Mouse (Mus musculus): ENCODE results near the gene Sp2.

Gene Sp2

DNA sequence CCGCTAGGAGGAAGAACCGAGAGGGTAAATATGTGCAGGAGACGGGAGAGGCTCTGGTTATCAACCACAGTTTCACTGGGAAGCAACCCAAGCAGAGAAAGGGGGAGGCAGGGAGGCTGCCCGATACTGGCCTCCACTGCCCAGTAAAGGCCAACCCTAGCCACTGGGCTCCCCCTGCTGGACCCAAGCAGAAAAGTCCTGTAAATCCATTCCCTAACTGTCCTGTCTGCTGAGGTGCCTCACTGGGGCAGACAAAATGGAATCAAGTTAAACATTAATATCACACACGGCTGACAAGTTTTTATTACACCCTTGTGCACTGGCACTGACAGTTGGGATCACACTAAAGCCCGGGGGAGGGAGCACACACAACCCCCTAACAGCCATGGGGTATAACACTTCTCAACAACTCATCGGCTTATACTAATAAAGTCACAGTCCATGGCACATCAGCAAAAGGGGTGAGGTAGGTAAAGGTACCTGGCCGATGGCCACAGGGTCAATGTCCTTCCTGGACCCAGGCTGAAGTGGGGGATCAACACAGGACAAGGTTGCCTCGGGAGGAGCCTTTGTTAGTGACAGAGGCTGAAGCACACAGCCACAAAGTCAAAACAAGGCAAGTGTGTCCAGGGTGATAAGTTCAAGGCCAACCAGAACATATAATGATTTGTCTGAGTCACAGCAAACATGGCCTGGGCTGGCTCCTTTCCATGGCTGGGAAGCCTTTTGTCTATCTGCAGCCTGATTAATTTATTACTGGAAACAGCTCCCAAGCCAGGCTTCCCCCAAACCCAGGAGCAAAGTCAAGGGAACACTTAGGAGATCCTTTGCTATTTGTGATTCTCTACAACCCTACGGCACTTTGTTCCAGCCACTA, 45.0 kb downstream of the Sp2 start:
- no peak for DNase-seq

DNA sequence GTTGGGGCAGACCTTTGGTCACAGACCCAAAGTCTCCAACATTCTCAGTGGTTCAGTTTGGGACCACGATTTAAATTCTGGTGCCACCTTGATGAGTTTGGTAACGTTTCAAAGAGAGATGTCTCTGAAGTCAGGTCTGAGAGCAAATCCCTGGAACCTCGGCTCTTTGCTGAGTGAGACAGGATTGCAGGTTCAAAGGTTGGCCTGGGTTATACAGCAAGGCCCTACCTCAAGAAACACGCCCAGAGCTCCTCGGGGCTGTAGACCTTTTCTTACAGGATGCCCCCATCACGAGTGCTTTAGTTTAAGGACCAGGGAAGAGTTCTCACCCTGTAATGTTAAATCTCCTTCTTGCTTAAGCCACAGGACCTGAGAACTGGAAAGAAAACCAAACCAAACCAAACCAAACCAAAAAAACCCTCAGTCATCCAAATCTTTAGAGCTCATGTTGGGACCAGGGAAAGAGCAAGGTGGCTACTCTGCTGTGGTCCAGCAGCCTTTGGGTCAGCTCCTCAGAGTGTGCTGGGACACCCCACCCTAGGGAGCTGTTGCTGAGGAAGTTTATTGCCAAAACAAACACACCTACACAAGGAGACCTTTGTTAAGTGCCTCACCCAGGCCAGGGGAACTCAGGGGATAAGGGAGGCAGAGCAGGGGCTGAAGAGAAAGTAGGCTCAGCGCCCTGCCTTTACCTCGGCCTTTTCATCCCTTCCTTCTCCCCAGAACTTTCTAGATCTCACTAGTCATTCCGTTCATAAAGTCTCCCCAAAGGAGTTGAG, 46.7 kb downstream of the Sp2 start:
- no peak for DNase-seq

DNA sequence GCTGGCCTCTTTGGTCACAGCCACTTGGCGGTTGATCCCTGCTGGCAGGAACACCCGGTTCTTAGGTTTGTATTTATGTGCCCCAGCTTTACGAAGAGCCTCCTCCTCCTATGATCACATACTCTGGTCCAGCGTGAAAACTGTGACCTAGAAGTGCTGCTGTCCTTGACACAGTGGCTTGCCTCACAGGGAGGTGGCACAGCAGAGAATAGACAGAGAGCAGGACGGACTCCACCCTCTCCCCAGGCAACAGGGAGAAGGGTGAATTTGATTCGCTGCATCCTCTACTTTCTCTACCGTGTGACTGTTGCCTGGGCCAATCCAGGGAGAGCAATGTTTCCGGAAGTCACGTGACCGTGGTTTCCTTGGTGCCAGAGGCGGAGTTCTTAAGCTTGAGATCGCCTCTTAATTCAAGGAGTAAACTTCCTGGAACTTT, 47.8 kb downstream of the Sp2 start:
- peak; percentile 48 for DNase-seq

DNA sequence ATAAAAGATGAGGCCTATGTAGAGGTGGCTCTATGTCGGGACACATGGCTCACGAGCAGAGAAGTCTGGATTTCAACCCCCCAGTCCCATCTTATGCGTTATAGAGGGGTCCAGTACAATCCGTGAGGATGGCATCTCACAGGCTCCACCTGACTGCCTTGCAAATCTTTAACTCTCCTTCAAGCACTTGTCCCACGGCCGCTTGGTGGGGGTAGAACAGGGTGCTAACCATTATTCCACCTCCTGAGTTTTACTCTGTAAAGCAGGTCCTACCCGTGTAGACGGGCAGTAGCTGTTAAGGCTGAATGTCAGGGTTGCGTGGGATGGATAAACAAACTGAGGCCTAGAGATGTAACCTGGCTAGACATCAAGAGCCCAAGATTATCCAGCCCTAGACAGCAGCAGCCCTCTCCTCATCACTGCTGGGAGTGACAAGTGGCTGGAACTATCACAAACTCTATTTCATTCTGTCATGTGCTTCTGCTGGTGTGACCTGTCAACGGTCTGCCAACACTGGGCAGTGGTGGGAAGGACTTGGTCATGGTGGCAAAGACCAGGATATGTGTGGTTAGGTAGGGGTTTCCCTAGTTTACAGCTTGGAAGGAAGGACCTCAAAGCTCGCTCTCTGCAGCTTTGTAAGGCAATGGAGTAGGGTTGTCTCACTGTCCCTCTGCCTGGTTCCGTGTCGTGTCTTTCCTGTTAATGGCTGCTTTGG, 49.0 kb downstream of the Sp2 start:
- no peak for DNase-seq

DNA sequence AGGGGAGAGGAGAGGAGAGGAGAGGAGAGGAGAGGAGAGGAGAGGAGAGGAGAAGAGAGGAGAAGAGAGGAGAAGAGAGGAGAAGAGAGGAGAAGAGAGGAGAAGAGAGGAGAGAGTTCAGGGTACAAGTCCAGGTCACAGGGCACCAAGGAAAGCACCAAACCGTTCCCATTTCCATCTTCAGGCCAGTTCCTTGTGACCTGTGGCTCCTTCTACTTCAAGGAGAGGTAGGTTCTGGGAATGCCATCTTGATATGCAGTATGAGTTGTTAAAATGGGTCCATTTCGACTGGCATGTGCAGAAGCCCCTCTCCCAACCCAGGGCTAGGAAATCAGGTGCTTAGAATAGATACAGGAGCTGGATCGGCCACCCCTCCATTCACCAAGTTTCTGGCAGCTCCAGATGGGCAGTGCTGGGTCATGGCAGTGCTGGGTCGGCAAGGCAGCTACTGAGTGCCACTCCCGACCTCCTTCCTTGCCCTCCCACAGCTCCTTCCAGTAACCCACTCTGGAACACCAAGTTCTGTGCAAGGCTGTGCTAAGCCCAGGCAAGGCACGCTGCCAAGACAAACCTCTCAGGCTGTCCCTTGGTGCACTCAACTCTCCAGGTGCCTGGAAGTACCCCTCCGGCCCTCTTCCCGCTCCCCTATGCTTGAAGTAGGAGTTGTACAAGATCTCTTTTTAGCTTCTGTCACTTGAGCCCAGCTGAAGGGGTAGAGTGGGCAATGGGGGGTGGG, 51.3 kb downstream of the Sp2 start:
- no peak for DNase-seq

DNA sequence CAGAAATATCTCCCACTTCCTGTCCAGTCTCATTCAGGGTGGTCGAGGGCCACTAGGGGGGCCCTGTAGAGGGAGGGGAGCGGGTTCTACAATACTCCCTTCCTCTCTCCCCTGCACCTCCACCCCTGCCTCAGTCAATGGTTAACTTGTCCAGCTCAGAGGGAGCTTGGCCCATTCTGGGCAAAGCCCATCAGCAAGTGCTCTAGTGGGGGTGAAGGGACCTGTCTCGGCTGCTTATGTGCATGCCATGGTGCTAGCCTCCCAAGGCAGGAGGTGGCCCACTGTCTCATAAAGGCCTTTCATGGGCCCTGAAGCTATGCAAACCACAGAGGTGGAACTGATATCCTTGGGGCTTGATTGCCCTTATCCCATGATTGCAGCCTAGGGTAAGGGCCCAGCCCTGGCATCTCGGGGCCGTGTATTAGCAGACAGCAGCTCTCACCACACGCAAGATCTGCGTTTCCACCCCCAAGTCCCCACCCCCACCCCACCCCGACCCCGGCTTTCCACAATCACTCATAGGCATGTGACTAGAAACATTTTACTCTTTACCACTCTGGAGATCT, 52.9 kb downstream of the Sp2 start:
- DNase-seq = no peak

DNA sequence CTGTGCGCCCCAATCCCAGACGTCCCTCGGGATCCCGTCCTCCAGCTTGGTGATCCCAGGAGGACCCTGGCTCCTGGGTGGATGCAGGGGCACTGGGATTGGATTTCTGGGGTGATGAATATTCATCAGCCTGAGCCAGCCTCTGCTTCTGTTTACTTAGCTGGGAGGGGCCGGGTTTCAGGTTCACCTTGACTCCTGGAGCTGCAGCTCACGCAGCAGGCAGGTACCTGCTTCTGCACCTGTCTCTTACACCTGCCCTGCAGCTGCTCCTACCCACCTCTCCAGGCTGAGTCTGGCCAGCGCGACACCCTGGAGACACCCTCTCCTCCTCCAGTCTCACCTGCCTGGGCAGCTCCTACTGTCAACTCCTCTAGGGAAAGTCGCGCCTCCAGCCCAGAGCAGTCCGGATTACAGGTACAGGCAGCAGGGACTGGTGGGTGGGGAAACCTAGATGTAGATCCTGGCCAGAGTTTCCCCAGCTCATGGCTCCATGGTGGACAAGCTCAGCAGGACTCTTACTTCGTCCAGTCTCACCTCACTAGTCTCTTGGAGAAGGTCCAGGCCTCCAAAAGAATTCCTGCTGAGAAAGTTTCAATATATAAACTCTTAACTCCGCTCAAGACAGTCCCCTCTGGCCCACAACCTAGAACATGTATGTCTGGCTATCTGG, 53.5 kb downstream of the Sp2 start:
- no peak for DNase-seq

DNA sequence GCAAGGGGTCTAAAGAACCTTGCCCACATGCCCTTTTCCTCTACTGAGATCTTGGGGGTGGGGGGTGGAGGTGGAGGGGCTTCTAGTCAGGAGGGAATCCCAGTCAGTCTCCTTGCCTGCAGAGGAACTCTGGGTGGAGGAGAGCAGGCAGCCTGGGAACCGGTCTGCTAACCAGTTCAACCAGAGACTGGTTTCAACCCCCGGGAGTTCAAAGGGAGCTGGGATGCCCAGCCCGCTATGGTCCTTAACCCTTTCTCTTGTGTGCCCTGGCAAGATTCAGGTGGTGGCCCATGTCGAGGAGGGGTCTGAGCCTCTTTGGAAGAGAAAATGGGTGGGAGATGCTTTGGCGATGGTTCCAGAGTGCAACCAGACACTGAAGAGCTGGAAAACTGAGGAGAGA, 54.1 kb downstream of the Sp2 start:
- no peak for DNase-seq

DNA sequence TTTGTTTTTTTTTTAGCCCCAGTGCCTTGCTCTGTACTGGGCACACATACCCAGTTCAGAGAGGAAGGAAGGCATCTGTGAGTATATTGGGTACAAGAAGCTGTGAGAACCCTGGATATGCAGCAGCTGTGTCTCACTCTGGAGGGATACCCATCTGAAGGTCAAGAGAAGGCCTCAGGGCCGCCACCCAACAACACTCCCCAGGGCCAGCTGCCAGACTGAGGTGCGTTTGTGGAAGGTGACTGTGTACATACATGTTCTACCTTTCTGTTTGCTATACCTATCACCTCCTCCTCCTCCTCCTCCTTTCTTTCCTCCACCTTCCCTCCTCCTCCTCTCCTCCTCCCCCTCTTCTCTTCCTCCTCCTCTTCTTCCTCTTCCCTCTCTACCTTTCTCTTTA, 54.7 kb downstream of the Sp2 start, which contains the start of gene Prr15l:
TSS of gene Prr15l (plus strand) at position 17 of the 400 bp plus-strand sequence.
- DNase-seq = no peak

DNA sequence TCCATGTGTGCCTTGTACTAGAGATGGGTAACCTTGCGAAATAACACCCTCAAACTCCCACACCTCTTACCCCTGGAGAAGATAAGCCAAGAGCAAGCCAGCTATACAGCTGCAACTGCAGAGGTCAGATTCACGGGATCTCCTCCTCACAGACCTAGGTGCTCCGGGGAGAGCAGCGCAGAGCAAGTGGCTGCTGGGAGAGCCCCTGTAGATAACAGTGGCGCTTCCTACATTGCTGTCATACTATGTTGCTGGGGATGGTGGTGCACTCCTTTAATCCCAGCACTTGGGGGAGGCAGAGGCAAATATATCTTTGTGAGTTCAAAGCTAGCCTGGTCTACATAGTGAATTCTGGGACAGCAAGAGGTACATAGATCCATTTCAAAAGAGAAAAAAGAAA, 56.2 kb downstream of the Sp2 start:
- DNase-seq = no peak

DNA sequence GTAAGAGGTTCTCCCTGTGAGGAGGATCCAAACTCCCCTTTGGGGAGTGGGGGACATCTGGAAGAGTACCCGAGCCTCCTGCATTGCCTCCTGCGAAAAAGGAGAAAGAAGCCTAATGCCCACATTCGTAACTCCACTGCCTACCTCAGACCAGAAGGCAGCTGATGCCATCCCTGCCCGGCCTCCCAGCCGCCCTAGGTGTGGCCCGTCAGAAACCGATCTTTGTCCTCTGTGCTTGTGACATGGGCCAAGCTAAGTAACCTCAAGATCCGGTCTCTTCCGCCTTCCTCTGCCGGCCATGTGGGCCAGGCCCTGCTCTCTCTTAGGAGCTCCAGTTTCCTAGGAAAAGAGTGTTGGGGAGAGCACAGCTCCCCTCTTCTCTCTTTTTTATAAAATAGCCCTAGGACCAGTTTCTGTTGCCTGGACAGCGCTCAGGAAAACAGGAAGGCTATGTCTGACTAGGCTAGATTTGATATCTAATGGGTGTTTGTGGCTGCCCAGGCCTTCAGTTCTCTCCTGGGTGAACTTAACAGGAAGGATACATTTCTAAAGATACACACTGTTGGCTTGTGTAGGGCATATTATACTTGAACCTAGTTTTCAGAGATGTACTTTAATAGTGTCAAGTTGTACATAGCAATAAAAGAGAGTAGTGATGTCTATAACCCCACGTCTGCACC, 57.1 kb downstream of the Sp2 start:
- no peak for DNase-seq

DNA sequence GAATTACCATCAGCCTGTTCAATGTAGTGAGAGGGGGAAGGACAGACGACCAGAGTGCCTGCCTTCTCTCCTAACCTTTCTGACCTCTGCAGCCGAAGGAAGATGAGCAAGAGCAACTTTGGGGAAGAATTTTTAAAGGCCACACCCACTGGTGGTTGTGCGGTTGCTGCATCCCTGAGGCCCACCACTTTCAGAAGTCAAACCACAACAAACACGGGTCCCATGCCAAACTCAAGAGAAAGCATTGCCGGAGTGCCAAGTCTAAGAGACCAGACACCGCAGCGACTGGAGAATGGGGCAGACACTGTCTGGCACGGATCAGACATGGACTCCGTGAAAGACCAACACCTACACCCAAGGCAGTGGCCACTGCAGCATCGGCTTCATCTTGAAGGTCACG, 57.9 kb downstream of the Sp2 start:
- DNase-seq = no peak

DNA sequence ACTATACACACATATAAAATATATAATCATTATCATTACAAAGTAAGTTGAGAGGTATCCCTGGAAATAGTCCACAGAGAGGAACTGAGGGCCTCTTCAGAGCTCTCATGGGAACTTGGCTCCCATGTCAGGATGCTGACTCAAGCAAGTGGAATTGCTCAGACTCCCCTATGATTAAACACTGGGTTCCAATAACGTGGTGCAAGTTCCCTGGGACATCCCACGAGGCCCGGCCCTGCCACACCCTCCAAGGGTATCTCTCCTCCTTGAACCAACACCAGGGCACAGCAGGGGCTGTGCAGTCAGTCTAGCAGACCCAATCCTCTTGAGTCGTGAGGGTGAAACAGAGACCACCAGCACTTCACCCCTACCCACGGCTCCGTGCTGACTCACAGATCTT, 63.8 kb downstream of the Sp2 start:
- no peak for DNase-seq

DNA sequence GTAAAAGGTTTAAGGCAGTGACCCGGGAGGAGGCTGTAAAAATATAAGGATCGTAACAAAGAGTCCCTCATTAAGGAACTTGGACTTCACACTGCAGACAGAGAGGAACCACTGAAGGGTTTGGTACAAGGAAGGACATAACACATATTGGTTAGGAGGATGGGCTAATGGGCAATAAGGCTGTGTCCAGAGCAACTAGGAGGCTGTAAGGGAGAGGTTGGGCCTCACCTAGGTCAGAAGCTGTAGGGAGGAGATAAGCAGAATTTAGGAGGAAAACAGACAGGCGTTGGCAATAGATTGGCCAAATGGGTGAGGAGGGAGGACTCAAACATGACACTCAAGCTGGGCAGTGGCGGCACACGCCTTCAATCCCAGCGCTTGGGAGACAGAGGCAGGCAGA, 65.3 kb downstream of the Sp2 start:
- DNase-seq = no peak

DNA sequence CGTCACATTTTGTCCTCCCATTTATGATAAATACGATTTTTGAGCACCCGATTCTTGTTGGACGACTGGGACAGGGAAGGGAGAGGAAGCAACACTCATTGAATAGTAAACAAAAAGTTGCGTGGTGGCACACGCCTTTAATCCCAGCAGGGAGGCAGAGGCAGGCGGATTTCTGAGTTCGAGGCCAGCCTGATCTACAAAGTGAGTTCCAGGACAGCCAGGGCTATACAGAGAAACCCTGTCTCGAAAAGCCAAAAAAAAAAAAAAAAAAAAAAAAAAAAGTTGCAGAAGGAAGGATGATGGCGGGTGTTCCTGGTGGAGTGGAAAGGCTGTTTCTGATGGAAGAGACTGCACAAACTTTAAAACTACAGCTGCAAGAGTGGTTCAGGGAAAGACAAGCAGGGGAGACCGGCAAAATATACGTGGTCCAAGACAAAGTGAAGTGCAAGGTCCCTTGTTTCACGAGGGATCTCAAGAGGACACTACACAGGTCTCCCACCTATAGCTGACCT, 65.8 kb downstream of the Sp2 start:
- DNase-seq = no peak

DNA sequence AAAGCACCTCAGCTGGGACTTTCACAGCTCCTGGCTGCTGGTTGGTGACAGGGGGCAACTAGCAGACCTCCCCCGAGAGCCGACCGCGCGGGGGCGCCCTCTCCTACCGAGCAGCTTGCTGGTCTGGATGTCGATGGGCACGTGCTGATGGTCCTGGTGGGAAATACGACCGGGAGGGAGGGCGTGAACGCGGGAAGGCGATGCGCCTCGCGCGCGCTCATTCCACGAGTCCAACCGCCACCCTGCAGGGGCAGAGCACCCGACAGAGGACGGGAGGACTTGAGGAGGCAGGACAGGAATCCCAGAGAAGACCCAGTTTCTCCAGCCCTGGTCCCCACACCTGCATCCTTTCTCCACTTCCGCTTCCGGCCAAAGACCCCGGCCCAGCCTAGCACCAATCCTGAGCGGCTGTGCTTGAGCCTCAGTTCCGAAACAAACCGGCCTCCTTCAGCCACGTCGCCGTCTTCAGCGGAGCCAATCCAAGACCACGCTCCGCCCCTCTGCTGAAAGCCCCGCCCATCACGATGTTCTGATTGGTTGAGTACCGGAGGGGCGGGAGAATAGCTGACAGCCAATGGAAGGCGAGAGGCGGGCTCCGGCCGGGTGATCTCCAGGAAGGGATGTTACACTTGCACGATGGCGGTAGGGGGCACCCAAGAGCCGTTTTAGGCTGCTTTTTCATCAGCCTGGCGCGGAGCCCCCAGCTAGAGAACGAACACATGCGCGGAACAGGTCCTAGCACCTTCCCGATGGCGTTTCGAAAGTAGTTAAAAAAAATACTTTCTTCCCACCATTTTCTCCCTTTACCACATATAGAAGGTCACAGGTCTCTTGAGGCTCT, 66.5 kb downstream of the Sp2 start, which contains the start of gene Cdk5rap3:
TSS of gene Cdk5rap3 (minus strand) at position 453 of the 841 bp plus-strand sequence.
- peak; percentile 100 for DNase-seq

DNA sequence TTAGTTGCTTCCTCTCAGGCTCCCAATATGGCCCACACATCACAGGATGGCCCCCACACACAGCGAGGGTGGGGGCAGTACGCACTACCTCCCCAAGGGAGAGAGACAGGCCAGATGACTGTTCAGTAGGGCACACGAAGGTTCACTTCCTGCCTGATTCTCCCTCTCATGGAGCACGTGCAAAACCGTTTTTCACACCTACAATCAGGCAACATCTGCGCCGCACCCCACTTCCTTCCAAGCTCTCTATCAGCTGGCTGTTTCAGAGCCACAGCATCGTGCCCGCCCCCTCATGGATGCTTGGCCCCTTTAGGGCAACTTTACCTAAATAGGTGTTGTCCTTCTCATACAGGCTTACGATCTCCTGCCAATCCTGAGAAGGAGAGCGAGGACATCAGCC, 70.1 kb downstream of the Sp2 start:
- DNase-seq = peak; percentile 74

DNA sequence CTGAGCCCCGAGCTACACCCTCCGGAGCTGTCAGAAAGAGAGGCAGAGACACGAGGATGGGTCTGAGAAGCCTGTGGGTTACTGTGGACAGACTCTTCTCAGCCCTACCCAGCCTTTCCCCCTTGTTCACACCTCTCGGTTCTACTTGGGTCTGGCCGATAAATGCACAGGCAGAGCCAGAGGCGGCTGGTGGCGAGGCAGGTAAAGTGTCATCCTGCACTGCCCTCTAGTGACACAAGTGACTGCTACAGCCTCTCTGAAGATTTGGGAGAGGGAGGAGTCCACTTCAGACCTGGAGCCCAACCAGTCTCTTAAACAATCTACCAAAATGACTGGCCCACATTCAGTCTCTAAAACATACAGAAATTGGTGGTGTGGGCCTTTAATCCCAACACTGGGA, 72.8 kb downstream of the Sp2 start:
- DNase-seq = peak; percentile 77

DNA sequence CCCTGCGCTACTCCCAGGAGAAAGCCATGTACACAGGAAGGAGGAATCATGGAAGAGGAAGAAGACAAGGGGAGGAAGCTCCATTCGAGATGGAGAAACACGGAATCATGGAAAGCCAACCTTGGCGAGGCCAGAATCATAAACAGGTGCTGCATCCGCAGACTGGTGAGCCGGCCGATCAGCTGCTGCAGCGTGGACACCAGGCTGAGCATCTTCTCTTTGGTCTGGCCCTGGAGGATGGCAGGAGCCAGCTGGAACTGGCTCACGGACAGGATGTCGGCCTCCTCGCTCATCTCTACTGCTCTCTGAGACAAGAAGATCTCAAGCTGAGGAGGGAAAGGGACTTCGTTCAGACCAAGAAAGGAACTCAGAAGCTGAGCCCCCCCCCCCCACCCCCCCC, 74.2 kb downstream of the Sp2 start:
- no peak for DNase-seq
